Mouse (Mus musculus): ENCODE measurements around the gene Nucb1.
"Not testable (repeated sequence)": the region's sequence is repeated elsewhere in the genome, so short reads cannot be mapped to it uniquely, and the experiment has no call there.

Nucb1 gene

DNA sequence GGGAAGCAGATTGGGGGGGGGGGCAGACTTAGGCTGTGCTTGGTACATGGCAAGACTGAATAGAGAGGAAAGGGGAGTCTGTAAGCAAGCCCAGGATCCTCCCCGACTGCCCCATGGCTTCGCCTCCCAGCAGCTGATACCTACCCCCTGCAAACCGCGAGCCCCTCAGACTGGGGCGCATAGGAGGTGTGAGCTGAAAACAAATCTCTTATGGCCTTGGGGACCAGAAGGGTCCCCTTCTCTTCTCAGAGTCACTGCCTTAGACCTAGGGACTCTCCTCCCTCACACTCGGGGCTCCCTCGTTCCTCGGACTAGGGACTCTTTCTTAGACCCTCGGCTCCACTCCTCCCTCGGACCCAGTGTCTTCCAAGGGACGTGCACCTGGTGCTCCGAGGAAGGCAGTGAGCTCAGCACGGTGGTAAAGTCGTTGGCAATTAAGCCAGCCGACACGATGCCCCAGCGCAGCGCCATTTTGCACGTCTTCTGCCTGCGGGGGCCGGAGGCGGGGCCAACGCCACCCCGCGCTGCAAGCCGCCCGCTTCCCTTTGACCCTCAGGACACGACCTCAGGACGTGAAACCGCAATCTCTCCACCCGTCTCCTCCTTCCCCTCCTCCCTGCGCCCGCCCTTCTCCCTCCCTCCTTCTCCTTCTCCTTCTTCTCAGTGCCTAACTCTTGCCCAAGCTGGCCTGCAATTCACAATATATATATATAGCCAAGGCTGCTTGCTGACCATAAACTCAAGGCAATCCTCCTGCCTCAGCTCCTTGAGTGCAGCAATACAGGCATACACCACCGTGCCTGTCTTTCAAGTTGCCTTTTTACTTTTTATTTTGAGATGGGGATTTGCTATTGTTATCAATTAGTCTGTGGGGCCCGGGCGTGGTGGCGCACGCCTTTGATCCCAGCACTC, 21.7 kb downstream of the Nucb1 start, which contains the start of gene Dhdh:
TSS of gene Dhdh (minus strand) at position 513 of the 912 bp plus-strand sequence.
- peak; percentile 44 for DNase-seq (ENCODE audit: low read depth, low spot score)

DNA sequence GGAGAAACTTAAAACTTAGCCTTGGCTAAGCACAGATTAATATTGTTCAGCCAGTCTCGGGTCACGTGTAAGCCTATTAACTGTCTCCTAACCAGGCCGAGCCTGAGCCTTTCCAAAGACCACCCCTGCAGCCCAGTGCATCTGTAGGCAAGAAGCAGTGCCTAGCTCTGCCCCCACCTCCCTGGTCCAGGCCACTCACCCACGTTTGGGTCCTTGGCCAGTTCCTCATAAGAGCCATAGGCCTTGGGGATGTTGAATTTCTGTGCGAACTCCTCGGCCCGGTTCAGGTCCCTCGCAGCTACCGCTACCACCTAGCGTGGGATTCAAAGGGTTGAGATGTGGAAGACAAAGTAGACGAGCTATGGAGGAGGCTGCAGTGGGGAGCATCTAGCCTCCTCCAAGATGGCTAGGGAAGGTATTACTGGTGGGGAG, 22.3 kb downstream of the Nucb1 start:
- no peak for DNase-seq (ENCODE audit: low read depth, low spot score)

DNA sequence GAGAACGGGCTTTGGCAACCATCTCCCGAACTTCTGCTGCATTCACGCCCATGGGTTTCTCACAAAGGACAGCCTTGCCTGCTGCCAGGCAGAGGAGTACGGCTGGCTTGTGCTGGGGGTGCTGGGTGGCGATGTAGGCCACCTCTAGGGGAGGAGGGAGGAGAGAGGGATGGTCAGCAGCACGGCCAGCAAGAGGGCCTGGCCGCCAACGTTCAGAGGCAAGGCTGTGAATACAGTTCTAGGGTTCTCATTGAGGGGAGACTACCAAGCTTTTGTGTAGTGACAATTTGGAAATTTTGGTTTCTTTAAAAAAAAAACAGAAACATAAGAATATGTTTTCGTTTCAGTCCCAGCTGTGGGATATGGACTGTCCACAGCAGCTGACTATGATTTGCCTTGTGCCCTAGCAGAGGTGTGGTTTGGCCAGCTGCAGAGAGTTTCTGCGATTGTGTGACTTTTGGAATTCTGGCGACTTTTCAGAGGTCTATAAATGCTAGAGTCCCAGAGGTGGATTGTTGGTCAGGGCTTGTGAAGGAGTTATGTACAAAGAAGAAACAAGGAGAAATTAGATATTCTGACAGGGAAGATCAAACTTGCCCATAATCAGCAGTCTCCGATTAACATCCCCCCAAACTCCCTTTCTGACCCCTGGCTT, 23.3 kb downstream of the Nucb1 start, which contains the start of gene Gm45808:
TSS of gene Gm45808 (minus strand) at position 51 of the 655 bp plus-strand sequence.
- no peak for DNase-seq (ENCODE audit: low read depth, low spot score)

- DNase-seq (ENCODE audit: low read depth, low spot score): no peak
Observed at GRCm38 (mm10) chr7:45486158-45486557, 24.0 kb downstream of the Nucb1 start.

- DNase-seq (ENCODE audit: low read depth, low spot score): not testable (repeated sequence)
Observed at GRCm38 (mm10) chr7:45484985-45485384, 25.2 kb downstream of the Nucb1 start.

GRCm38 (mm10) chr7:45482166-45482565, 28.0 kb downstream of the Nucb1 start:
- DNase-seq (ENCODE audit: low read depth, low spot score): no peak

- DNase-seq (ENCODE audit: low read depth, low spot score): peak; percentile 67
Observed at GRCm38 (mm10) chr7:45481374-45481927, 28.8 kb downstream of the Nucb1 start, which contains the start of gene Tulp2. Tulp2 (plus strand) TSS chr7:45481877.

GRCm38 (mm10) chr7:45480310-45480709, 29.9 kb downstream of the Nucb1 start:
- not testable (repeated sequence) for DNase-seq (ENCODE audit: low read depth, low spot score)

- no peak for DNase-seq (ENCODE audit: low read depth, low spot score)
Observed at GRCm38 (mm10) chr7:45478774-45479173, 31.4 kb downstream of the Nucb1 start.

DNA sequence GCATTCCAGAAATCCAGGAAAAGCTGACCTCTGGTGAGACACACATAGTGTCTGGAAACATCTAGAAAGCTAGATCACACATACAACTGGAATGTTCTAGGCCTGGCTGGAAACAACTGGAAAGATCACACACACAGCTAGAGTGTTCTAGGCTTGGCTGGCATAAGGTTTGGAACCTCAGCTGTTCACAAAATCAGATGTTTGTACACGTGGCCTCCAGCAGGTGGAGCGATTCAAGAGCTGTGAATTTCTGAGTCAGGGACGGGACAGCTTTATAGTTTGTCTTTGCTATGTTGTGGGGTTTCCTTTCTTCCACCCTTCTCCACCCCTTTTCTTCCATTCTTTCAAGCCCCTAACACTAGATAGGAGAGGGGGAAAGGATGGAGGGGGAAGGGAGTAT, 33.2 kb downstream of the Nucb1 start:
- peak; percentile 68 for DNase-seq (ENCODE audit: low read depth, low spot score)

GRCm38 (mm10) chr7:45476453-45476852, 33.8 kb downstream of the Nucb1 start:
- no peak for DNase-seq (ENCODE audit: low read depth, low spot score)

DNA sequence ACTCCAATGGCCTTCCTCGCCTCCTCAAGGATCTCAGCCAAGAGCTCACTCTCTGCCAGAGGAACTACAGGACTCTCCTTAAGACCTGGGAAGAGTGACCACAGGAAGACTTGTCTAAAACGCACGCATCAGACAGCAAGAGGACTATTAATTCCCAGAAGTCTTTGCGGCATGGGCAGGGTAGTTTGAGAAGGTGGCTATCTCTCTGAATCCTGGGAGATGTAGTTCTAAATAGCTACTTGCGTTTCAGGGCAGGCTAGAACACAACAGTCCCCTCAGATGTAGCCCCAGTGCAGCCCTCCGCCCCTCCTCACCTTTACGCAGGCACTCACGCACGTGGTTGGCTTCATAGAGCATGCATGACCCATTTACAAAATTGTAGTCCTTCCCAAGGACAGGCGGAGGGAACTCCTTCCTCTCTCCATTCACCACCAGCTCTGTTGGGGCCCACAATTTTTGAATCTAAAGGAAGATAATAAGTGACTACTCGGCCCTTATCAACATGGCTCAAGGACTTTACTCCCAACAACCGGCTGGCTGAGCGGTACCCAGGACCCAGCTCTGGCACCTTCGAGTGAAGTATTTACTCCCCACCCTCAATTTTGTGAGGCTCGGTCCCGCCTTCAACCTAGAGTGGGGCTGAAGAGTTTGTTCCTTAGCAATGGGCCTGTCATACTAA, 34.8 kb downstream of the Nucb1 start:
- DNase-seq (ENCODE audit: low read depth, low spot score): no peak

GRCm38 (mm10) chr7:45470869-45471268, 39.3 kb downstream of the Nucb1 start:
- peak; percentile 79 for DNase-seq (ENCODE audit: low read depth, low spot score)

DNA sequence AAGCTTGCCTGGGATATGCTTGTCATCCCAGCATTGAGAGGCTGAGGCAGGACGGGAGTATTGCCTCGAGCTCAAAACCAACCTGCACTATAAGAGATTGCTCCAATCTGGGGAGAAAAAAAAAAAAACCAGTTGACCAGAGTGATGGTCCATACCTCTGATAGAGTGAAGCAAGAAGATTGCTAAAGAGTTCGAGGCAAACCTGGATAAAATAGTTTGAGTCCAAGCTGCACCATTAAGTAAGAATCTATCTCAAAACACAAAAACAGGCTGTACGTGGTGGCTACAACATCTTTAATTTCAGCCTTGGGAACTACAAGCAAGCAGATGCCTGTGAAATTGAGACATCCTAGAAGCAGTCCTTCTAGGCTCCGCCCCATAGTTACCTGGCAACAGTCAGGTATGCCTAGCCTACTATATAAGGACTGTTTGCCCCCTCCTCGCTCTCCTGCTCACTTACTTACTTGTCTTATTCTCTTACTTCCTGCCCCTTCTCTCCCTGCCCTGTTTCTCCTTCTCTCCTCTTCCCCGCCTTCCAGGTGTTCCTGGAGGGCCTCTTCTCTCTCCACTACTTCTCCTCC, 43.0 kb downstream of the Nucb1 start:
- no peak for DNase-seq (ENCODE audit: low read depth, low spot score)

DNA sequence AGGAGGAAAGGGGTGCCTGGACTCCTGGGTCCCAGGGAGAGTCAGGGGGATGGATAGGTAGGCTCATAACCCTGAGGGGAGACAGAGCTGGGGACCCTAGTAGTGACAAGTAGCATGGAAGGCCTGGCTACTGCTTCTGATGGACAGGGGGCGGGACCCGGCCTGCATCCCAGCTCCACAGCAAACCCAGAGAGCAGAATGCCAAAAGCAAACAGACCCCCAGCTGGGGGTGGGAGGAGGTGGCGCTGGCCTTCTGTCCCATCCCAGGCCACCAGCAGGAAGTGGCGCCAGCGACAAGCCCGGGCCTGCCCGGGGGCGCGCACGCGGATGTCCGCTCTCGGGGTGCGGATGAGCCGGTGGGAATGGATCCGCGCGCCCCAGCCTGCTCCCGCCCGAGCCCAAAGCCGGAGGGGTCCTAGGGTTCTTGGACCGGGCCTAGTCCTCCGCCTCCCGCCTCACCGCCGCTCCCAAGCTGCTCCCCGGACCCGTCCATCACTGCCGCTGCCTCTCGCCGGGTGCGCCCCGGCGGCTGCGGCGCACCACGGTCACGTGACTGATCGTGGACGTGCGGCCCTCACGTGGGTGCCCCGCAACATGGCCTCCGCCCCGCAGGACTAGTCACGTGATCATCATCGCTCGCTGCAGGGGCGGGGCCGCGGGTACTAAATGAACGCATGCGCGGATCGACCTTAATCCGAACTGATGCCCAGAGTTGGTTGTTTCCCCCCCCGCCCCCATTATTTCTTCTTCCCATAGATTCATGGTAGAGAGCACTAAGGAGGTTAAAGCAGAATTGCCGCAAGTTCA, 43.7 kb downstream of the Nucb1 start, which contains the start of gene Bax:
TSS of gene Bax (minus strand) at position 616 of the 807 bp plus-strand sequence.
- peak; percentile 95 for DNase-seq (ENCODE audit: low read depth, low spot score)

DNA sequence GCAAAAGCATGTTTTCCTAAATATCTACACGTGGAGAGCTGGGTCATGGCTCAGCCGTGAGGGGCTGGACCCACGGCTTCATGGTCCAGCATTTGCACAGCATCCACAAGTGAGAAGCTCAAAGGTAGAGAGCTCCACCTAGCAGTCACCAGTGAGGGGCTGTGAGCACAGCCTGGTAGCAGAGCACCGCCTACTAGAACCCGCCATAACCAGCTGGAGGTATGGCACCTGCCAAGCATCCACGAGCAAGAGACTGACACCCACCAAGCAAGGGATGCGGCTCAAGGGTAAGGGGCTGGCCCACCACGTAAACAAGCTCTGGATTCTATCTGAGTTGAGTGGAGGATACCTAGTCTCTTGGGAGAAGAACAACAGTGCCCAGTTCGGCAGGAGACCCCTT, 44.7 kb downstream of the Nucb1 start:
- DNase-seq (ENCODE audit: low read depth, low spot score): no peak

- DNase-seq (ENCODE audit: low read depth, low spot score): no peak
Observed at GRCm38 (mm10) chr7:45465112-45465511, 45.1 kb downstream of the Nucb1 start.

- no peak for DNase-seq (ENCODE audit: low read depth, low spot score)
Observed at GRCm38 (mm10) chr7:45463987-45464778, 46.0 kb downstream of the Nucb1 start.

GRCm38 (mm10) chr7:45462868-45463267, 47.3 kb downstream of the Nucb1 start:
- not testable (repeated sequence) for DNase-seq (ENCODE audit: low read depth, low spot score)
